Mouse (Mus musculus) lung, postnatal 0 days (tissue): ENCODE results near the gene Dvl2. TPM values are rescaled to one million over a fixed set of nuclear protein-coding genes. Genes with fewer than 3 reads are reported as not detected.

Experiments
- ATAC-seq: fragments of 200-750 bp; cut with Nextera tagmentation; 2 replicates; pipeline ENCODE4 v1.8.0; 2017; ENCODE audit warnings: moderate library complexity
- DNase-seq: peaks from one replicate; pipeline ENCODE4 v3.0.0-alpha.2; 2016; ENCODE audit warnings: low spot score
- H3K27ac ChIP-seq: fragments of 300-500 bp; sonication (generic); 2 replicates; pipeline ENCODE4 v1.5.1; 2014; ENCODE audit warnings: antibody characterized with exemption, mild to moderate bottlenecking, low read length, mixed read lengths
- H3K27me3 ChIP-seq: fragments of 300-500 bp; sonication (generic); replicated peaks from 2 replicates; pipeline ENCODE4 v1.6.1; 2014; ENCODE audit warnings: low read length, mixed read lengths; ENCODE audit not compliant: insufficient read depth
- H3K36me3 ChIP-seq: fragments of 300-500 bp; sonication (generic); 2 replicates; pipeline ENCODE4 v1.6.1; 2014; ENCODE audit warnings: low read length, mixed read lengths; ENCODE audit not compliant: insufficient read depth
- H3K4me1 ChIP-seq: fragments of 300-500 bp; sonication (generic); 2 replicates; pipeline ENCODE4 v1.6.1; 2014; ENCODE audit warnings: antibody characterized with exemption, low read depth, low read length, mixed read lengths; ENCODE audit not compliant: insufficient read depth
- H3K4me2 ChIP-seq: fragments of 300-500 bp; sonication (generic); replicated peaks from 2 replicates; pipeline ENCODE4 v1.6.1; 2014; ENCODE audit warnings: low read depth, mild to moderate bottlenecking, low read length, moderate library complexity, mixed read lengths
- H3K4me3 ChIP-seq: fragments of 300-500 bp; sonication (generic); 2 replicates; pipeline ENCODE4 v1.5.1; 2014; ENCODE audit warnings: low read depth, low read length
- H3K9ac ChIP-seq: fragments of 300-500 bp; sonication (generic); replicated peaks from 2 replicates; pipeline ENCODE4 v1.6.1; 2014; ENCODE audit warnings: low read depth, mild to moderate bottlenecking
- H3K9me3 ChIP-seq: fragments of 300-500 bp; sonication (generic); 2 replicates; pipeline ENCODE4 v1.6.1; 2016; ENCODE audit warnings: low read length, mixed read lengths
- CTCF ChIP-seq: IDR thresholded peaks from 2 replicates; pipeline ENCODE4 v1.5.1; 2016; ENCODE audit warnings: antibody characterized with exemption, mild to moderate bottlenecking
- EP300 ChIP-seq: IDR thresholded peaks from 2 replicates; pipeline ENCODE4 v1.6.1; 2016; ENCODE audit warnings: antibody characterized with exemption, mild to moderate bottlenecking, control low read depth
- WGBS: fragments of 180-500 bp; shearing (Covaris S2); extraction: QIAGEN DNeasy Blood & Tissue Kit; methylation state at CpG from one replicate; pipeline ENCODE4 v1.1.7; 2014; 5-methylcytosine and 5-hydroxymethylcytosine counted together
- polyA plus RNA-seq: library from polyadenylated mRNA; unstranded; fragments of >200 nt; fragmentation: Nextera tagmentation; extraction: Ambion mirVana; gene quantifications from 2 replicates; pipeline ENCODE4 v1.2.1, GENCODE M21; 2015

The Dvl2 gene
- polyA plus RNA-seq, 1 experiment from 2014 or later, result 14.6 TPM

- peak overlapping the region; percentile 2; the same call in 1 of the 2 replicates for H3K27ac ChIP-seq
- TF ChIP-seq EP300 (no peak), CTCF (peak; percentile 72)
- WGBS, result 3% methylated on average over 8 of the region's 8 CpGs
- peak overlapping the region; percentile 41 for H3K4me3 ChIP-seq
- H3K36me3 ChIP-seq, result no peaks in the 10 kb centered on the region
- no peaks in the 10 kb centered on the region for H3K27me3 ChIP-seq
- peak; percentile 93 for DNase-seq
- H3K4me2 ChIP-seq, result peak overlapping the region; percentile 73
- no peak overlapping the region for H3K9ac ChIP-seq
- no peaks in the 10 kb centered on the region for H3K9me3 ChIP-seq
- peaks cover 6% of the 10 kb centered on the region; the same call in 1 of the 2 replicates for H3K4me1 ChIP-seq
- ATAC-seq, result peak; percentile 90
These were observed 20.4 kb downstream of the Dvl2 start for GRCm38 (mm10) chr11:70020731-70021263.

- Histone ChIP-seq H3K9ac (no peak overlapping the region), H3K4me1 (peaks cover 6% of the 10 kb centered on the region; the same call in 1 of the 2 replicates), H3K9me3 (no peaks in the 10 kb centered on the region), H3K36me3 (no peaks in the 10 kb centered on the region), H3K4me3 (peak overlapping the region; percentile 41), H3K4me2 (peak overlapping the region; percentile 73), H3K27me3 (no peaks in the 10 kb centered on the region), H3K27ac (peak overlapping the region; percentile 2; the same call in 1 of the 2 replicates)
- ATAC-seq, result peak; percentile 84
- TF ChIP-seq CTCF (peak; percentile 23; the same call in 1 of the 2 replicates), EP300 (no peak)
- 1% methylated on average over 39 of the region's 40 CpGs for WGBS
- peak; percentile 99 for DNase-seq
These were observed 21.1 kb downstream of the Dvl2 start for GRCm38 (mm10) chr11:70021264-70022132.

DNA sequence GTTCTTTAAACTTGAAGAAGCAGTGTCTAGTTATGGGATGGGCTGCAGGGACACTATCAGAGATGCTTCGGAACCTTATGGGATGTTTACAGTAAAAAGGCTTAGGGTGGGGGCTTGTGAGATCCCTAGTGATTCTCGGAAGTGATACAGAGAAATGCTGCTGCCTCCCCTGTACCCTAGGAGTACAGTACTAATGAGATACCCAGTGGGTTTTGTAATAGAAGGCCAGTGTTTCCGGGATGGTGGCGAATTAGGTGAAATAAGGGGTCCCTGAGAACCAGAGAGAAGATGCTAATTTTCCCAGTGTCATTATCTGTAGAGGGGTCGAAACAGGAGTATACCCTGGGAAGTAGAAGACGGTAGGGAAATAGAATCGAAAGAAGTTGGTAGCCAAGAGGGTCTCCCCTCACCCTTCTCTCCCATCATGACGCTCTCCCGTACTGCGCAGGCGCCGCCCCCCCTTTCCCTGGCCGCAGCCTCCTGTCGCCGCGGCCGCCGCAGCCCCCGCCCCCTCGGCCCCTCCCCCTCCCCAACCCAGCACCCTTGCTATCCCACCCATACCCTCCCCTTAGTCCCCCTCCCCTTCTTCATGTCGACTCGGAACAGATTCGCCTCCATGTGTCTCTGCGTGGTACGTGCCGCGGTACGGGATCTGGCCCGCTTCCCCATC is 23.2 kb downstream of the Dvl2 start:
- Histone ChIP-seq H3K9ac (no peak overlapping the region), H3K27me3 (no peaks in the 10 kb centered on the region), H3K4me1 (peaks cover 6% of the 10 kb centered on the region; the same call in 1 of the 2 replicates), H3K27ac (no peak overlapping the region), H3K4me3 (peak overlapping the region; percentile 6; the same call in 1 of the 2 replicates), H3K9me3 (no peaks in the 10 kb centered on the region), H3K36me3 (no peaks in the 10 kb centered on the region), H3K4me2 (peak overlapping the region; percentile 40)
- 11% methylated on average over 18 of the region's 29 CpGs for WGBS
- ATAC-seq (no peak), DNase-seq (no peak)
- no peak for TF ChIP-seq EP300

DNA sequence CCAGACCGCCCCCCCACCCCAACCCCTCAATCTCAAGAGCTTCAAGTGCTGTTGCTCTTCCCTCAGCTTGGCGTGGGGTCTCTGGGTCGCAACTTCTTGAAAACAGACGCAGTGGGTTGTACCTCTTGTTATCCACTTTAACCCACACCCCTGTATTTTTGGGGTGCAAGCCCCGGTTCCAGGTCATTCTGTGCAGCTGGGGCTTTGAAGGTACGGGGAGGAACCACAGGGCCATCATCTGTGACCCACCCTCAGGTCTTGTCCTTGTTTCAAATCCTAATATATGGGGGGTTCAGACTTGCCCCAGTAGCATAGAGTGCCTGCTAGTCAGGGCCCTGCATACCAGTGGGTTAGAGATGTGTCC is 23.7 kb downstream of the Dvl2 start:
- Histone ChIP-seq H3K4me3 (peak overlapping the region; percentile 6; the same call in 1 of the 2 replicates), H3K9me3 (no peaks in the 10 kb centered on the region), H3K4me2 (peak overlapping the region; percentile 40), H3K27me3 (no peaks in the 10 kb centered on the region), H3K36me3 (no peaks in the 10 kb centered on the region), H3K27ac (no peak overlapping the region), H3K4me1 (peaks cover 10% of the 10 kb centered on the region; the same call in 1 of the 2 replicates), H3K9ac (no peak overlapping the region)
- DNase-seq, result no peak
- no peak for TF ChIP-seq EP300
- TF ChIP-seq CTCF, result no peak
- no peak for ATAC-seq
- 18% methylated on average over 6 of the region's 6 CpGs for WGBS

DNA sequence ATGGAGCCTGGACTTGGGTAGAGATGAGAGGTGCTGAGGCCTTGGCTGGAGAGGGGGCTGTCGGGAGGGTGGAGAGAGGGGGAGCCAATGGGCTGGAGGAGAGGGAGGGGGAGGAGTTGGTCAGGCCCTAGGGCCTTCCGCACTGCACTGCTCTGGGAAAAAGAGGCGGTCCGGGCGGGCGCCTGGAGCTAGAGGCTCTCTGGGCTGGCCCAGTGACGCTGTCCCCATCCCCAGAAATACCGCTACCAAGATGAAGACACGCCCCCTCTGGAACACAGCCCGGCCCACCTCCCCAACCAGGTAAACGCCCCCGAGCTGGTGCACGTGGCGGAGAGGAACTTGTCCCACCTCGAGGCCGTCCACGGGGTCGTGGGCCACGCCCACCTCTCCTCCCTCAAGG is 26.3 kb downstream of the Dvl2 start:
- no peaks in the 10 kb centered on the region for H3K27me3 ChIP-seq
- H3K27ac ChIP-seq, result 0 out of 2 replicates have a peak overlapping the region, but pooled peaks have one; percentile 6
- H3K4me1 ChIP-seq, result peaks cover 7% of the 10 kb centered on the region; the same call in 1 of the 2 replicates
- no peaks in the 10 kb centered on the region for H3K9me3 ChIP-seq
- 10% methylated on average over 17 of the region's 19 CpGs for WGBS
- TF ChIP-seq CTCF (no peak), EP300 (no peak)
- peak; percentile 70 for DNase-seq
- no peak overlapping the region for H3K4me3 ChIP-seq
- H3K4me2 ChIP-seq, result peak overlapping the region; percentile 30
- ATAC-seq, result peak; percentile 54
- H3K9ac ChIP-seq, result no peak overlapping the region
- H3K36me3 ChIP-seq, result no peaks in the 10 kb centered on the region; the same call in 1 of the 2 replicates

- Histone ChIP-seq H3K9ac (no peak overlapping the region), H3K27me3 (no peaks in the 10 kb centered on the region), H3K27ac (0 out of 2 replicates have a peak overlapping the region, but pooled peaks have one; percentile 6), H3K9me3 (no peaks in the 10 kb centered on the region), H3K4me1 (peaks cover 7% of the 10 kb centered on the region; the same call in 1 of the 2 replicates), H3K4me3 (no peak overlapping the region), H3K4me2 (no peak overlapping the region), H3K36me3 (no peaks in the 10 kb centered on the region; the same call in 1 of the 2 replicates)
- no peak for DNase-seq
- no peak for TF ChIP-seq CTCF
- no peak for TF ChIP-seq EP300
- no peak for ATAC-seq
- WGBS, result 49% methylated on average over 9 of the region's 9 CpGs
These were observed 27.0 kb downstream of the Dvl2 start for GRCm38 (mm10) chr11:70027397-70027796.
